ENCODE assay signal across 22 mouse cellular contexts in the genomic region with DNA sequence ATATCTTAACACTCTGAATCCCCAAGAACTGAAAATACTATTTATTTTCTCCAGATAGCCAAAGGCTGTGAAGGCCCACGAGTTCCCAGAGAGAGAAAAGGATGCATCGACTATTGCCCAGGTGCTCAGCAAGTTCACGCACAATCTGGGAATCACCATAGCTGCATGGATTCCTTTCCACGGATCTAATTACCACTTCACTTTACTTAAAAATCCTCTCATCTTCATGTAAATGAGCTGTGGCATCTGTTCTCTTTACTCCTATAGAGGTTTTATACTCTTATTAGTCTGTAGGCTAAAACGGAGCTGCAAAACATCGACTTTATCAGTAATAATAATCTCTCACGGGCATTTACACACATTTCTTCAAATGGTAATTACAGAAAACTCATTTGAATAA.
"Had no signal": no experiment of that assay in that cellular context is flagged by ENCODE, and none has a peak within 500 bp of the region (broad histone marks: within the 10 kb centered on the region; RNA-seq: fewer than 3 reads in every experiment).

No protein-coding gene starts in this region.

- H3K4me3 ChIP-seq: liver, embryonic 13.5 days; liver, embryonic 15.5 days; lung, embryonic 15.5 days; megakaryocyte, embryonic 14.5 days; myocyte; neural tube, embryonic 13.5 days; neural tube, embryonic 15.5 days; stomach, embryonic 15.5 days had no signal

- H3K4me1 ChIP-seq: liver, embryonic 13.5 days; liver, embryonic 15.5 days; lung, embryonic 15.5 days; megakaryocyte, embryonic 14.5 days; neural tube, embryonic 13.5 days; neural tube, embryonic 15.5 days; stomach, embryonic 15.5 days had no signal

- H3K9me3 ChIP-seq: liver, embryonic 13.5 days; liver, embryonic 15.5 days; lung, embryonic 15.5 days; megakaryocyte, embryonic 14.5 days; neural tube, embryonic 13.5 days; neural tube, embryonic 15.5 days; stomach, embryonic 15.5 days had no signal

- H3K27me3 ChIP-seq: liver, embryonic 13.5 days; liver, embryonic 15.5 days; lung, embryonic 15.5 days; megakaryocyte, embryonic 14.5 days; neural tube, embryonic 13.5 days; neural tube, embryonic 15.5 days; stomach, embryonic 15.5 days had no signal

- H3K27ac ChIP-seq: liver, embryonic 13.5 days; liver, embryonic 15.5 days; lung, embryonic 15.5 days; macrophage; neural tube, embryonic 13.5 days; neural tube, embryonic 15.5 days; stomach, embryonic 15.5 days; stomach, postnatal 0 days had no signal

- DNase-seq: liver, embryonic 13.5 days; liver, postnatal 0 days; lung, adult 2 months; lung, postnatal 14 days; lung, postnatal 36 days; retina, postnatal 1 day; right cerebral cortex, adult 18-20 months; right cerebral cortex, postnatal 25 days; thymus, adult 2 months; thymus, postnatal 25 days; thymus, postnatal 4 days had no signal

- H3K9ac ChIP-seq: liver, embryonic 13.5 days; liver, embryonic 15.5 days; liver, postnatal 0 days; lung, embryonic 15.5 days; neural tube, embryonic 13.5 days; neural tube, embryonic 15.5 days; stomach, embryonic 15.5 days had no signal

- ATAC-seq: liver, postnatal 0 days; lung, postnatal 0 days had no signal

- H3K36me3 ChIP-seq: liver, embryonic 13.5 days; liver, embryonic 15.5 days; lung, embryonic 15.5 days; neural tube, embryonic 13.5 days; neural tube, embryonic 15.5 days; stomach, embryonic 15.5 days had no signal

- H3K4me2 ChIP-seq: liver, embryonic 11.5 days; liver, embryonic 13.5 days; liver, embryonic 15.5 days; lung, embryonic 15.5 days; neural tube, embryonic 13.5 days; neural tube, embryonic 15.5 days; stomach, embryonic 15.5 days had no signal
